Mouse (Mus musculus): ENCODE results near the gene Tprn. TPM values are rescaled to one million over a fixed set of nuclear protein-coding genes. Genes with fewer than 3 reads are reported as not detected.

Gene Tprn
- 7.9 and 13.3 TPM in 2 replicates for total RNA-seq (2015)
- total RNA-seq (2017), result 7.6 and 9.2 TPM in 2 replicates

DNA sequence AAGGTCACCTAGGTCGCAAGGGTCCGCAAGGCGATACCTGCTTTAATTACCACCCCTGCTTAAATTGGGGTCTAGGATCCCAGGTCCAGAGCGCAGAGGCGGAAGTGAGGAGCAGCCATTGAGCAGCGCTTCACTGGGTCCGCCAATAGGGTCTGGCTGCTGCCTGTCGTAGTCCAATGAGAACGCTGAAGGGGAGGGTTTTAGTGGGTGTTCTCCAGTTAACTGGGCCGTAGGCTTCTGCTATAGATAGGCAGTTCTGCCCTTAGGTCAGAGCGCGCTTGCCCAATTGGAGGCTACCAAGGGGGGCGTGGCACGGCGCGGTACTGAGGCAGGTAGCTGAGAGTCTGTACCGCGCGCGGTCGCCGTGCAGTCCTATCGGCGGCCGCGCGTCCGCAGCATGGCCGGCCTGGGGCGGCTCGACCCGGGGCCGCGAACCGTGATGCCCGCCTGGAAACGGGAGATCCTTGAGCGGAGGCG, at the start of gene Tprn:
Gene Tprn, plus strand, starts transcription at position 328 of the 477 bp plus-strand sequence.
- peak; percentile 97 for ATAC-seq (replicated peaks; ENCODE audit: poor library complexity)

DNA sequence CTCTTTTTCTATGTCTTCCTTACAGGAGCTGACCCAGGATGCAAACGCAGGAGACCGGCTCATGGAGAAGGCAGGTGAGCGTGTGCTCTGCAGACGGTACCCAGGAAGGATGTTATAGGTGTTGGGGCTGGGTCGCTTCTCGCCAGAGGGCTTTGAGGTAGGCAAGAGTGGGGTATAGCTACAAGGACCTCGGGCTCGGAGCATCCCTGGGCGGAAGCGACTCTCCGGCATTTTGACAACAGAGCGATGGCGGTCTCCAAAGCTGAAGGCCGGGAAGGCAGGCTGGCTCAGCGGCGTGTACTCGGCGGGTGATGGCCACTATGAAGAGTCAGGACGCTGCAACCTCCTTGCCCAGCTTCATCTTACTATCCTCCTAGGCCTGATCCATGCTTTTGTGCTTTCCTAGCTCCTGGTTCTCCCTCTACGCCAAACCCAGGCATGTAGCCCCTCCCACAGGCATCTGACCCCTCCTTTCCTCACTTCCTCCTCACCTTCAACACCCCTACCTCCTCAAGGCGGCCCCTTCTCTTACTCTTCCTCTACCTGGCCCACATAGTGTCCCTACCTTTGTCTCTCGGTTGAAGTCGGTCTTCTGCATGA, 49.1 kb upstream of the Tprn start:
- ATAC-seq (replicated peaks; ENCODE audit: poor library complexity), result no peak

DNA sequence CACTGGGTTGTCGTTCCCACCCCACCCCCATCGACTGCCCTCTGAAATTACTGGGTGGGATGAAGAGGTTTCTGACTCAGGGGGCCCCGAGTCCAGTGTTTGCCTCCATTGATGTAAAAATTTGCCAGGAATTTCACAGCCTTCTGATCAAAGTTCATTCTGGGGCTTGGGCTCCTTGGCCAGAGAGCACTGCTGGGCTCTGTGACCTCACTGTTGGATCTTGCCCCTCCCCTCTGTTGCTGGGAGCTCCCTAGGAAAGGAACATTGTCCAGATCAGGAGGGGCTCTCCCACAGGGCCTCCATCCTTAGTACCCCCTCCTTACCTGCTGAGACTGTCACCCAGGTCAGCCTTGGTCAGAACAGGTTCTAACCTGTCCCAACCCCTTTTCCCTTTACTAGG, 48.0 kb upstream of the Tprn start, which contains the start of gene Stpg3:
Gene Stpg3, minus strand, starts transcription at position 194 of the 400 bp plus-strand sequence.
- ATAC-seq (replicated peaks; ENCODE audit: poor library complexity), result no peak

- no peak for ATAC-seq (replicated peaks; ENCODE audit: poor library complexity)
Measured at GRCm38 (mm10) chr2:25217666-25218065, 44.8 kb upstream of the Tprn start.

- ATAC-seq (replicated peaks; ENCODE audit: poor library complexity), result no peak
Measured at GRCm38 (mm10) chr2:25218445-25218844, 44.0 kb upstream of the Tprn start, which contains the start of gene Fam166a. Gene Fam166a, plus strand, starts transcription at chr2:25218745.

GRCm38 (mm10) chr2:25221331-25221772, 41.1 kb upstream of the Tprn start:
- ATAC-seq (replicated peaks; ENCODE audit: poor library complexity), result no peak

DNA sequence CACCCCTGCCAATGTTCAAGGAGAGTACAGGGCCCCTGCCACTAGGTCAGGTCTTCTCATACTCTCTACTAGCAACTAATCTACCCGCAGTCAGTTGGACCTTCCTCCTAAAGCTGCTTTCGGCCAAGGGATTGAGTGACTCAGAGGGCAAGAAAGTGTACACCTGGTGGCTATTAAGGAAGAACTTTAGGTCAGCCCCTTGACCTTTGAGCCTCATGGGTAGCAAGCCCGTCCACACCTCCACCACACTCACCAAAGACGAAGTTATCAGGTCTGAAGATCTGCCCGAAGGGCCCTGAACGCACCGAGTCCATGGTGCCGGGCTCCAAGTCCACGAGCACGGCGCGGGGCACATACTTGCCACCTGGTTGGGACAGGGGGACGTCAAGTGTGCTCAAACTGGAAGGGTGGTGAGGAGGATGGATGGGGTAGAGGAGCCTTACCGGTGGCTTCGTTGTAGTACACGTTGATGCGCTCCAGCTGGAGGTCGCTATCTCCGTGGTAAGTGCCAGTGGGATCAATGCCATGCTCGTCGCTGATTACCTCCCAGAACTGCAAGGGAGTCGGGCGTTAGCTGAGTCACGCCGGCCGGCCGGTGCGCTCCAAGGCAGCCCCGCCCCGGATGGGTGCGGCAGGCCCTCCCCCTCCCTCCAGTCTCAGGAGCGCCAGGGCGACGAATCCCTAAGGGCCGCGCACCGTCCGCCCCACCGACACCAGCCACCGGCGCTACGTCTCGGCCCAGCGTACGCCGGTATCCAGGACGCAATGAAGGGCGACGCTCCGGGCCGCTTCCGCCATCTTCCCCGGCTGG, 38.5 kb upstream of the Tprn start:
- peak; percentile 51 for ATAC-seq (replicated peaks; ENCODE audit: poor library complexity)

DNA sequence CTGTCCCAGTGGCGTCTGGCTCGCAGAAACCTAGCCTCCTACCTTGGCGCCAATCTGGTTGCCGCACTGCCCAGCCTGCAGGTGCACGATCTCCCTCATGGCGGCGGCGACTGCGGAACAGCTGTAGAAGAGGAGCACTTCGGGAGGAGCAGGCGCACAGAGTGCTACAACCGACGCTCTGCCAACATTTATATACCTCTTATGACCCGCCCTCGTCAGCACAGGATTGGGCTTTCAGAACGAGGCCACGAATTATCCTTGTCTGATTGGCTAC, 38.0 kb upstream of the Tprn start, which contains the start of gene Tubb4b:
Gene Tubb4b, minus strand, starts transcription at position 211 of the 274 bp plus-strand sequence.
- no peak for ATAC-seq (replicated peaks; ENCODE audit: poor library complexity)

- ATAC-seq (replicated peaks; ENCODE audit: poor library complexity), result peak; percentile 65
Measured at GRCm38 (mm10) chr2:25224766-25225752, 37.4 kb upstream of the Tprn start.

DNA sequence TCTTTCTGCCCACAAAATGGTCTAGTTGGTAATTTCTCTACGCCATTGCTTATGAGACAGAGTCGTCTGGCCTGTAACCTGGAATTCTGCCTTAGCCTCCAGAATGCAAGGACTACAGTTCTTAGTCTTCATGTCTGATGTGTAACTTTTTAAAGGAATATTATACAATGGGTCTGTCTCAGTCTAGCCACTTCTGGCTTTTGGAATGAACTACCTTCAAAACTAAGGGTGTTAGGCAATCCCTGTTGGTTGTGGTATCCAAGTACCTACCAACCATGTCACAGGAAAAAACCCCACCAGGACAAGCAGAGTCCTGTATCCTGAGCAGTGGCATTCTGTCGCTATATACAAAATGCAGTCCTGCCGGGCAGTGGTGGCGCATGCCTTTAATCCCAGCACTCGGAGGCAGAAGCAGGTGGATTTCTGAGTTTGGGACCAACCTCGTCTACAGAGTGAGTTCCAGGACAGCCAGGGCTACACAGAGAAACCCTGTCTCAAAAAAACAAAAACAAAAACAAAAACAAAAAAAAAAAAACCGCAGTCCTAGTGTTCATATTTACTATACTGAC, 36.5 kb upstream of the Tprn start:
- no peak for ATAC-seq (replicated peaks; ENCODE audit: poor library complexity)

GRCm38 (mm10) chr2:25226864-25227263, 35.6 kb upstream of the Tprn start:
- ATAC-seq (replicated peaks; ENCODE audit: poor library complexity), result no peak

DNA sequence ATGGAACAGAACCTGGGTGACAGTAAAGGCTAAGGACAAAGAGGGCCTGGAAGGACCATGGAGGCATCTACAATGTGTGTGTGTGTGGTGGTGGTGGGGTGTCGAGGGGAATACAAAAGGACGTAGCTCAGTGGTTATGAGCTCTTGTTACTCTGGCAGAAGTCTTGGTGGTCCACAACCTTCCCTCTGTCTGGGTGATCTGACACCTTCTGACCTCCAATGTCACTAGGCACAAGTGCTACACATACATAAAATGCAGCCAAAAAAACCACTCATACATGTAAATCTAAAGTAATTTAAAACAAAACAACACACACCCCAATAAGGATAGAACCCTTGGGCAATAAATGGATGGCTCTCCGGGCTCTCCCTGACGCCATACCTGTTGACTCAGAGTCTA, 35.0 kb upstream of the Tprn start:
- no peak for ATAC-seq (replicated peaks; ENCODE audit: poor library complexity)

- peak; percentile 50 for ATAC-seq (replicated peaks; ENCODE audit: poor library complexity)
Measured at GRCm38 (mm10) chr2:25228431-25228889, 34.0 kb upstream of the Tprn start.

DNA sequence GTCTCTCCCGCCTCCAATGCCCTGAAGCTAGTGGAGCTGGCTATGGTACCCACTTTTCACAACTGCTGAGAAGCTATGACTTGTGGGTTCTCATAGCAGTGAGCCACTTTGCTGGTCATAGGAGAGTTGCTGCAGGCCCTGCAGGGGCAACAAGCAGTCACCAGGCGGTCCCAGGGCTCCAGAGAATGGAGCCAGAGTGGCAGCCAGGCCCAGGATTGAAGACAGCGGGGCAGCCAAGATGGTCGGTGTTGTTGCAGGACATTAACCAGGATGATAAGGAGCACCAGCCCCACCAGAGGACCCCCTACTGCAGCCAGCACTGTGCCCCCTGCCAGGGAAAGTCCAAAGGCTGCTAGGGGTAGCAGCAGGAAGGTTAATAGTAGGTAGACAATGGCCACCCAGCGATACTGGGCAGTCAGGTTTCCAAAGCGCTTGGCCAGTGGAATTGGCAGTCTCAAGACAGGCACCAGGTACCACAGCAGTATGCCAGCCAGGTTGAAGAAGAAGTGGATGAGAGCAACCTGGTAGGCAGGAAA, 33.4 kb upstream of the Tprn start:
- no peak for ATAC-seq (replicated peaks; ENCODE audit: poor library complexity)

DNA sequence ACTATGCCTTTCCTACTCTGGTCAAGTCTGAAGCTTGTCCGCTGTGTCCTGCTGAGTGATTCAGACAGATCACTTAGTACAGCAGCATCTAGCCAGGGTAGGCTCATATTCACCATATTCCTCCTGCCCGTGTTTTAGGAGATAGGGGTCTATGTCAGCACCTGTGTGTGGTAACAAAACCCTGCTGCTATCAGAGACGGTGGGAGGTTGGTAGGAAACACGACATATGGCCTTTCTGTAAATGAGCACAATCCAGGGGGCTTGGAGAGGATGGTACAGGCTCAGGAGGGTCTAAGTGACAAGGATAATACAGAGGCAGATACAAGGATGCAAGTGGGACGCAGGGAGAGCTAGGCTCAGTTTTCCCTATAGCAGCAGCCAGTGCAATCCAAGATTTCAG, 32.8 kb upstream of the Tprn start:
- ATAC-seq (replicated peaks; ENCODE audit: poor library complexity), result no peak

- no peak for ATAC-seq (replicated peaks; ENCODE audit: poor library complexity)
Measured at GRCm38 (mm10) chr2:25230581-25230980, 31.8 kb upstream of the Tprn start.

DNA sequence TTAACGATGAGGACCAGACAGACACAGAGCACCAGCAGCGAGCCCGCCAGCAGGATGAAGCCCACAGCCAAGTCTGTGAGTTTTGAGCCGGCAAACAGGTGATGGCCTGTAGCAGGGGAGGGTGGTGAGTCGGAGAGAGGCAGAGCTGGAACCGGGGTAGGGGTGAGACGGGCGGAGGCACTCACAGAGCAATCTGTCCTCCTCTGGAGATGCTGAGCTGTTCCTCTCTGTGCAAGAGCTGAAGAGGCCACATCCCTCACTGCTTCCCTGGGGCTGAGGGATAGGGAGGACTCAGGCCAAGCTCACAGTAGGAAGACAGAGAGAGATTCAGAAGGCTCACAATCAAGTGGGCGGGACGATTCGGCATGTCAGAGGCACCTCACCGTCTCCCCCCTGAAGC, 31.4 kb upstream of the Tprn start:
- ATAC-seq (replicated peaks; ENCODE audit: poor library complexity), result no peak

GRCm38 (mm10) chr2:25233421-25233820, 29.0 kb upstream of the Tprn start:
- peak; percentile 53 for ATAC-seq (replicated peaks; ENCODE audit: poor library complexity)

- no peak for ATAC-seq (replicated peaks; ENCODE audit: poor library complexity)
Measured at GRCm38 (mm10) chr2:25234050-25234449, 28.4 kb upstream of the Tprn start, which contains the start of gene Slc34a3. Gene Slc34a3, minus strand, starts transcription at chr2:25234364.

- ATAC-seq (replicated peaks; ENCODE audit: poor library complexity), result no peak
Measured at GRCm38 (mm10) chr2:25234551-25235220, 27.7 kb upstream of the Tprn start.
